Mouse (Mus musculus) liver, embryonic 14.5 days (tissue): ENCODE results near the gene Dlat. TPM values are rescaled to one million over a fixed set of nuclear protein-coding genes. Genes with fewer than 3 reads are reported as not detected.
A peak's percentile ranks its signal among the peaks of the same experiment; 100 is the strongest.

Experiments used
- ATAC-seq: fragments of 200-750 bp; cut with Nextera tagmentation; 2 replicates; pipeline ENCODE4 v1.8.0; 2017; ENCODE audit warnings: moderate number of reproducible peaks, mild to moderate bottlenecking, moderate library complexity; ENCODE audit not compliant: insufficient read depth
- DNase-seq, 3 experiments: peaks; one replicate each; pipeline ENCODE4 v3.0.0-alpha.2; 2012 to 2013; ENCODE audit warnings: low read depth in 3 of 3, low spot score in 3 of 3
- H3K27ac ChIP-seq: fragments of 300-500 bp; sonication (generic); 2 replicates; pipeline ENCODE4 v1.5.1; 2014; ENCODE audit warnings: moderate library complexity, mild to moderate bottlenecking, control low read depth, inconsistent platforms
- H3K27me3 ChIP-seq: fragments of 300-500 bp; sonication (generic); 2 replicates; pipeline ENCODE4 v1.6.1; 2014; ENCODE audit warnings: mild to moderate bottlenecking, low read length, moderate library complexity; ENCODE audit not compliant: control insufficient read depth, insufficient read depth
- H3K36me3 ChIP-seq: fragments of 300-500 bp; sonication (generic); replicated peaks from 2 replicates; pipeline ENCODE4 v1.6.1; 2014; ENCODE audit warnings: low read depth; ENCODE audit not compliant: control insufficient read depth, insufficient read depth
- H3K4me1 ChIP-seq, 2 experiments: fragments of 200-500 bp in 1 of 2; fragments of 300-500 bp in 1 of 2; sonication (generic) in 1 of 2; replicated peaks; 2 replicates each; pipeline ENCODE4 v1.6.1; 2012 to 2014; ENCODE audit warnings: antibody characterized with exemption in 1 of 2, inconsistent platforms in 1 of 2, low read length in 1 of 2; ENCODE audit not compliant: control insufficient read depth in 2 of 2, insufficient read depth in 2 of 2
- H3K4me2 ChIP-seq: fragments of 300-500 bp; sonication (generic); 2 replicates; pipeline ENCODE4 v1.6.1; 2014; ENCODE audit warnings: low read depth, mild to moderate bottlenecking, control low read depth, moderate library complexity
- H3K4me3 ChIP-seq, 2 experiments: fragments of 200-500 bp in 1 of 2; fragments of 300-500 bp in 1 of 2; sonication (generic) in 1 of 2; 2 replicates each; pipeline ENCODE4 v1.5.1; 2012 to 2014; ENCODE audit warnings: low read depth in 2 of 2, low read length in 2 of 2, mild to moderate bottlenecking in 2 of 2, control low read depth in 1 of 2, inconsistent platforms in 1 of 2, moderate library complexity in 1 of 2; ENCODE audit not compliant: insufficient read depth in 1 of 2
- H3K9ac ChIP-seq: fragments of 300-500 bp; sonication (generic); replicated peaks from 2 replicates; pipeline ENCODE4 v1.6.1; 2014; ENCODE audit warnings: mild to moderate bottlenecking, control low read depth, moderate library complexity
- H3K9me3 ChIP-seq: fragments of 300-500 bp; sonication (generic); 2 replicates; pipeline ENCODE4 v1.6.1; 2016; ENCODE audit warnings: low read length, mixed read lengths; ENCODE audit not compliant: control insufficient read depth
- CTCF ChIP-seq: IDR thresholded peaks from 2 replicates; pipeline ENCODE4 v1.5.1; 2016; ENCODE audit warnings: antibody characterized with exemption, low read depth, control low read depth
- EP300 ChIP-seq: IDR thresholded peaks from 2 replicates; pipeline ENCODE4 v1.6.1; 2016; ENCODE audit warnings: antibody characterized with exemption, low read depth
- WGBS: fragments of 180-500 bp; shearing (Covaris S2); extraction: QIAGEN DNeasy Blood & Tissue Kit; methylation state at CpG from one replicate; pipeline ENCODE4 v1.1.7; 2014; ENCODE audit not compliant: insufficient replicate concordance; 5-methylcytosine and 5-hydroxymethylcytosine counted together
- polyA plus RNA-seq, 2 experiments: library from polyadenylated mRNA; depleted of rRNA in 1 of 2; stranded (reverse) in 1 of 2; unstranded in 1 of 2; fragments of >200 nt; fragmentation: Nextera tagmentation in 1 of 2; extraction: Ambion mirVana in 1 of 2; gene quantifications; 2 replicates each; pipeline versions ENCODE4 v1.2.1 to v1.2.3; 2012 to 2014

Gene Dlat
- polyA plus RNA-seq, 2 experiments: 14.4 to 32.0 TPM

GRCm38 (mm10) chr9:50693631-50694030 is 34.1 kb upstream of the Dlat start:
- peaks cover 23% of the 10 kb centered on the region for H3K27me3 ChIP-seq
- TF ChIP-seq EP300 (no peak), CTCF (peak; percentile 77)
- WGBS: 10% methylated on average over 10 of the region's 10 CpGs
- no peaks in the 10 kb centered on the region for H3K36me3 ChIP-seq
- no peaks in the 10 kb centered on the region for H3K4me1 ChIP-seq
- DNase-seq (no peak), ATAC-seq (peak; percentile 40; the same call in 1 of the 2 replicates)
- no peak overlapping the region for H3K9ac ChIP-seq
- no peak overlapping the region; the same call in 1 of the 2 replicates for H3K27ac ChIP-seq
- H3K4me3 ChIP-seq: peak overlapping the region; percentile 22 to 42
- no peaks in the 10 kb centered on the region for H3K9me3 ChIP-seq
- peak overlapping the region; percentile 27 for H3K4me2 ChIP-seq

GRCm38 (mm10) chr9:50692626-50693580 is 33.3 kb upstream of the Dlat start:
- H3K9ac ChIP-seq: no peak overlapping the region
- H3K36me3 ChIP-seq: no peaks in the 10 kb centered on the region
- DNase-seq (no peak), ATAC-seq (peak; percentile 62)
- peak overlapping the region; percentile 27 for H3K4me2 ChIP-seq
- H3K27me3 ChIP-seq: peaks cover 16% of the 10 kb centered on the region
- H3K4me1 ChIP-seq: no peaks in the 10 kb centered on the region
- peak overlapping the region; percentile 22 to 42 for H3K4me3 ChIP-seq
- TF ChIP-seq EP300: no peak
- TF ChIP-seq CTCF: no peak
- H3K27ac ChIP-seq: no peak overlapping the region; the same call in 1 of the 2 replicates
- WGBS: 18% methylated on average over 13 of the region's 13 CpGs
- no peaks in the 10 kb centered on the region for H3K9me3 ChIP-seq

- DNase-seq: no peak
- Histone ChIP-seq H3K4me2 (no peak overlapping the region), H3K4me1 (0 out of 4 replicates have a peak, but pooled peaks cover 0 to 7% of the 10 kb centered on the region in 2 experiments), H3K9me3 (no peaks in the 10 kb centered on the region), H3K4me3 (no peak overlapping the region), H3K9ac (no peak overlapping the region), H3K36me3 (no peaks in the 10 kb centered on the region), H3K27me3 (no peaks in the 10 kb centered on the region), H3K27ac (no peak overlapping the region)
- WGBS: 52% methylated on average over 6 of the region's 6 CpGs
- no peak for ATAC-seq
- TF ChIP-seq CTCF: no peak
- TF ChIP-seq EP300: no peak
Observed at GRCm38 (mm10) chr9:50686866-50687652, 27.5 kb upstream of the Dlat start.

- WGBS: 44% methylated on average over 7 of the region's 7 CpGs
- no peak for TF ChIP-seq CTCF
- no peak for TF ChIP-seq EP300
- H3K27ac ChIP-seq: no peak overlapping the region
- 0 out of 4 replicates have a peak, but pooled peaks cover 0 to 5% of the 10 kb centered on the region in 2 experiments for H3K4me1 ChIP-seq
- no peak overlapping the region for H3K9ac ChIP-seq
- no peaks in the 10 kb centered on the region for H3K27me3 ChIP-seq
- H3K4me3 ChIP-seq: no peak overlapping the region
- DNase-seq: no peak
- no peak for ATAC-seq
- no peaks in the 10 kb centered on the region for H3K9me3 ChIP-seq
- no peaks in the 10 kb centered on the region for H3K36me3 ChIP-seq
- H3K4me2 ChIP-seq: no peak overlapping the region
Observed at GRCm38 (mm10) chr9:50681727-50682126, 22.1 kb upstream of the Dlat start.
